Mouse (Mus musculus) ES-Bruce4 (cell line): ENCODE measurements at regions not wholly inside any gene's neighbourhood (a gene's known extent, or its start where the extent isn't known, plus 50 kb on each side); places are given as distances from the start of the nearest gene placed in this dataset.

Source experiments
- H3K27ac ChIP-seq: 2 replicates; pipeline ENCODE4 v1.5.1; 2012; ENCODE audit warnings: low read length, inconsistent platforms; ENCODE audit not compliant: insufficient read depth
- H3K27me3 ChIP-seq: 2 replicates; pipeline ENCODE4 v1.6.1; 2012; ENCODE audit warnings: mild to moderate bottlenecking, low read length, inconsistent platforms; ENCODE audit not compliant: control insufficient read depth, poor library complexity, insufficient read depth, severe bottlenecking
- H3K36me3 ChIP-seq: 2 replicates; pipeline ENCODE4 v1.6.1; 2012; ENCODE audit warnings: inconsistent platforms, mild to moderate bottlenecking, low read length, moderate library complexity; ENCODE audit not compliant: control insufficient read depth, poor library complexity, insufficient read depth, severe bottlenecking
- H3K4me1 ChIP-seq: one replicate; pipeline ENCODE4 v1.8.1; 2011; ENCODE audit warnings: low read length; ENCODE audit not compliant: control insufficient read depth, insufficient read depth
- H3K4me3 ChIP-seq: 2 replicates; pipeline ENCODE4 v1.5.1; 2011; ENCODE audit warnings: low read depth, mild to moderate bottlenecking, low read length
- H3K9ac ChIP-seq: 2 replicates; pipeline ENCODE4 v1.6.1; 2012; ENCODE audit warnings: low read depth, mild to moderate bottlenecking, inconsistent platforms; ENCODE audit not compliant: poor library complexity, severe bottlenecking
- H3K9me3 ChIP-seq: replicated peaks from 2 replicates; pipeline ENCODE4 v1.6.1; 2012; ENCODE audit warnings: mild to moderate bottlenecking, low read length, inconsistent platforms; ENCODE audit not compliant: control insufficient read depth, poor library complexity, insufficient read depth, severe bottlenecking
- CTCF ChIP-seq: IDR thresholded peaks from one replicate; pipeline ENCODE4 v1.8.1; 2011; ENCODE audit warnings: low read depth, low read length
- EP300 ChIP-seq: IDR thresholded peaks from 2 replicates; pipeline ENCODE4 v1.6.1; 2011; ENCODE audit warnings: low read depth, low read length; ENCODE audit not compliant: insufficient read depth
- POLR2A ChIP-seq: IDR thresholded peaks from one replicate; pipeline ENCODE4 v1.8.1; 2011; ENCODE audit warnings: low read length; ENCODE audit not compliant: insufficient read depth

- no peak for TF ChIP-seq CTCF
- TF ChIP-seq EP300: no peak
- no peak for TF ChIP-seq POLR2A
- Histone ChIP-seq H3K36me3 (no peaks in the 10 kb centered on the region), H3K4me3 (no peak overlapping the region), H3K9ac (no peak overlapping the region), H3K27ac (no peak overlapping the region), H3K9me3 (no peaks in the 10 kb centered on the region), H3K27me3 (no peaks in the 10 kb centered on the region), H3K4me1 (no peaks in the 10 kb centered on the region)
These were observed 141.0 kb upstream of the Mdm1 start for GRCm38 (mm10) chr10:118000591-118000990.

- H3K27ac ChIP-seq: no peak overlapping the region
- no peaks in the 10 kb centered on the region for H3K36me3 ChIP-seq
- H3K27me3 ChIP-seq: no peaks in the 10 kb centered on the region
- TF ChIP-seq CTCF (no peak), POLR2A (no peak), EP300 (no peak)
- no peak overlapping the region for H3K9ac ChIP-seq
- H3K4me1 ChIP-seq: no peaks in the 10 kb centered on the region
- H3K9me3 ChIP-seq: no peaks in the 10 kb centered on the region
- H3K4me3 ChIP-seq: no peak overlapping the region; the same call in 1 of the 2 replicates
These were observed 140.1 kb upstream of the Mdm1 start for GRCm38 (mm10) chr10:118001501-118001900.

GRCm38 (mm10) chr10:118001971-118002370 is 139.6 kb upstream of the Mdm1 start:
- Histone ChIP-seq H3K27ac (no peak overlapping the region), H3K4me1 (no peaks in the 10 kb centered on the region), H3K9ac (no peak overlapping the region), H3K9me3 (no peaks in the 10 kb centered on the region), H3K4me3 (no peak overlapping the region), H3K36me3 (no peaks in the 10 kb centered on the region), H3K27me3 (no peaks in the 10 kb centered on the region)
- TF ChIP-seq EP300 (no peak), CTCF (no peak), POLR2A (no peak)

DNA sequence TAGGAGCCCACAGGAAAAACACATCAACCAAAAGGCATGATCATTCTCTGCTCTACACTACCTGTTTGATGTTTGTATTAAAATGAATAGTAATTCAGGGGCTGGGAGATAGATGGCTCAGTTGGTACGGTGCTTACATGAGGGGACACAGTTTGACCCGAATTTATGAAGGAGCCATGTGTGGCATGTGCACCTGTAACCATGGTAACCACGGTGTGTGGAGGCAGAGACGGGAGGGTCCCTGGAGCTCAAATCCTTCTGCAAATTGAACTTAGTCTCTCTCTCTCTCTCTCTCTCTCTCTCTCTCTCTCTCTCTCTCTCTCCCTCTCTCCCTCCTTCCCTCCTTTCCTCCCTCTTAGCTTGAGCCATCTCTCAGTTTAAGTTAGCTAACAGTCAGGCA is 139.1 kb upstream of the Mdm1 start:
- Histone ChIP-seq H3K9me3 (no peaks in the 10 kb centered on the region), H3K27me3 (no peaks in the 10 kb centered on the region), H3K4me1 (no peaks in the 10 kb centered on the region), H3K36me3 (no peaks in the 10 kb centered on the region), H3K27ac (no peak overlapping the region), H3K4me3 (no peak overlapping the region), H3K9ac (no peak overlapping the region)
- TF ChIP-seq POLR2A (no peak), CTCF (no peak), EP300 (no peak)

- Histone ChIP-seq H3K9me3 (no peaks in the 10 kb centered on the region), H3K4me1 (no peaks in the 10 kb centered on the region), H3K36me3 (no peaks in the 10 kb centered on the region), H3K4me3 (no peak overlapping the region), H3K27ac (no peak overlapping the region), H3K27me3 (no peaks in the 10 kb centered on the region), H3K9ac (no peak overlapping the region)
- TF ChIP-seq CTCF (no peak), EP300 (no peak)
These were observed 138.4 kb upstream of the Mdm1 start for GRCm38 (mm10) chr10:118003179-118003578.

DNA sequence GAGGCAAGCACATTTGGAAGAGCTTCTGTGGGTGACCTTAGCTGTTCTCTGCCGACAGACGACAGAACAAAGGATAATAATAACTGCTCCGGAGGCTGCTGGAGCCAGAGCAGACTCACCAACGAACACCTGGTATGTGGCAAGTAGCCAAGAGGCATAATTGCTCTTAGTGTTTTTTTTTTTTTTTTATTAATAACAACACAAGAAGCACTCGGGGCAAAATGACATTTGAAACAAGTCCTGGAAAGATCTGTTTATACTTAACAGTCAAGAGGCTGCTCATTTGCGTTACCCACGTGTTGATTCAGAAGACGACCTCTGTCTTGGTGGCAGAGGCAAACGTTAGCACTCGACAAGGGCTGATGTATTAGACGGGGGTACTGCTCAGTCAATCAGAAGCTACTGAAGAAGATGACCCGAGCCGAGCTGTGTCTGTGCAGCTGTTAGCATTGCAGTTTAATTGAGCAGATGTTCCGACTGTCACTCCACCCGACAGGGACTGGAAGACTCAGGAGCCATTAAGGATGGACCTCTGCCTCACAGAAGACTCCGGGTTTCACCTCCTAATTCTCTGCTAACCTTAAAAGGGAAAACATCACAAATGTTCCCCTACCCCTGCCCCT is 137.8 kb upstream of the Mdm1 start:
- H3K36me3 ChIP-seq: no peaks in the 10 kb centered on the region
- no peaks in the 10 kb centered on the region for H3K4me1 ChIP-seq
- H3K9ac ChIP-seq: no peak overlapping the region
- H3K27me3 ChIP-seq: no peaks in the 10 kb centered on the region
- no peak overlapping the region for H3K27ac ChIP-seq
- no peak overlapping the region for H3K4me3 ChIP-seq
- H3K9me3 ChIP-seq: no peaks in the 10 kb centered on the region
- TF ChIP-seq POLR2A (no peak), CTCF (no peak), EP300 (no peak)
